Mouse (Mus musculus): ENCODE data around the gene Cdk1.

Cdk1 gene

DNA sequence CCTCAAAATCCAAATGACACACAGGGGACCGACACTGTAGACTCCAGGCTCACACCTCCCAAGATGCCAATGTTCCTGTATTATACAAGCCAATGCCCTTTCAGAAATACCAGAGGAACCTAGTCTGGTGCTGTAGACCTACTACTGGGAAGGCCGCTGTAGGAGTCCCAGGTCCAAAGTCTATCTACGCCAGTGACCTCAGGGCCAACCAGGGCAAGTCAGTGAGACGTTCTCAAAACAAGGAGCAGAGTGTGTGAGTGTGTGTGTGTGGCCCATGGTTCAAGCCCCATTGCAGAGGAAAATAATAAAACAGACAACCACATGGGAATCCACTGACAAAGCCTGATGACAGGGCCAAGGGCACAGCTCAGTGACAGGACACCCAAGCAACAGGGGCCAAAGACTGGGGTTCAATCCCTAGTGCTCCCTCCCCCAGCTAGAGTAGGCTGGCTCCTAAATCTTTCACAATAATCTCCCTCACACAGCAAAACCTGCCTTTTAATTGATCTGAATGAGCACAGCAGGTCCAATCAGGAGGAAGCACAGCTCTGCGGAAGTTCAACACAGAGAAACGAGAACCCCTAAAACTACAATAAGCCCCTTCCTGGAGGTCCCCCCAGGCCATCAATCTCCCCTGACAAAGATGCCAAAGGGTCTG, 11.0 kb downstream of the Cdk1 start:
- DNase-seq = no peak

DNA sequence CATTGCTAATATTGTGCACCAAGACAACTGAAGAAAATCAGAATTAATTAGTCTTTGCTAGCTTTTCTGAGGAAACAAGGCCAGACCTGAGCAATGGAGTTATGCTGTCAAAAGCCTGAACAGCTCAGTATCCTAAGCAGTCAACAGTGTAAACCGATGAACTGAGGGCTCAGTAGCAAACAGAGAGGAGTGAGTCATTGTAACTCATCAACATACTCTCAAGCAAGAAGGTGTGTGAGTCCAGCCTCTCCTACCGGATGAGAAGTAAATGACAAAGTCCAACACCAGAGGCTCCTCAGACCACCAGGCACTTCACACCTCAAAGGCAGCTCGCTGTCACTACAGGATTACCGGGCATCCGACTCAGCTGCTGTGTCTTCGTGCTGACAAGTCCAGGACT, 12.7 kb downstream of the Cdk1 start:
- no peak for DNase-seq

DNA sequence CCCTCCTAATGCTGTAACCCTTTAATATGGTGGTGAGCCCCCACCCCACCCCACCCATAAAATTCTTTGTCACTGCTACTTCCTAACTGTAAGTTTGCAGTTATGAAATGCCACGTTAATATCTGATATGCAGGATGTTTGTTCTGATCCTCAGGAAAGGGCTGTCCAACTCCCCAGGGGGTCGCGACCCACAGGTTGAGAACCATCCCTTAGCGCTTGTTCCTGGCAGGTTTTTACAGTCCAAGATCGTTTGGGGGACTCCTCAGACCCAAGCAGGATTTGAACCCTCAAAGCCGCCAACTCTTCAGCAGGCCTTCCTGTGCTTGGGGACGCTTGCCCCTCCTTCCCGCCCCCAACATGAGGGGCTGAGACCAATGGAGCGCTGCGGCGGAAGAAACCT, 16.5 kb downstream of the Cdk1 start:
- DNase-seq = no peak

DNA sequence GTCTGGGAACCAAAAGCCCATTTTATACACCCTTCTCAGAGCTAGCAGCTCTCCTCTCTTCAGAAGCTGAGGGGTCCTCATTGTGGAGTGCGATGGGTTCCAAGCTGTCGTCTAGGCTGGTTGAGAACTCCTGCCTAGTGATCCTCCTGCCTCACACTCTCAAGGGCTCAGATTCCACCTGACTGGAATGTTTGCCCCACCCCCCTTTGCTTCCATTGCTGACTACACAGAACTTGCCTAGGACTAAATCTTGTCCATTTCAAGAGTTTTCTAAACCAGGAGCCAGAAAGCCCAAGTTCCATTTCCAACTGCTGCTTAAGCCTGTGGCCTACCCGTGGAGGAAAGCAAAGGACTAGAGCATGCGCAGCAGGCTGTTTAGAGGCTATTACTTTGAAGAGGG, 17.1 kb downstream of the Cdk1 start:
- DNase-seq = no peak

DNA sequence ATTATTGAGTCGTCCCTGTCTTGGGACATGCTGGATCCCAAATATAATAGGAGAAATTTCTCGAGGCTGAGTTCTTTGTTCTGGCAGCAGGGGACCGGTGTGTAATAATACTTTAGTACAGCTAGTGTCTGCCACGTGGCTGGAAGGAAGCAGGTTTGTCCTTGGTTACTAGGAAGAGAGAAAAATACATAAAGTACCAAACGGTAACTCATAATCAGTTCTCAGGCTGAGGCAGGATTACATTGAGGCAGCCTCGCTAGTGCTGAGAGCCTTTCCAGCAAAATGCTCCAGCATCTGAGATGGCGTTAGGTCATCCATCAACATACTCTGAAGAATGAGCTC, 17.6 kb downstream of the Cdk1 start:
- no peak for DNase-seq

DNA sequence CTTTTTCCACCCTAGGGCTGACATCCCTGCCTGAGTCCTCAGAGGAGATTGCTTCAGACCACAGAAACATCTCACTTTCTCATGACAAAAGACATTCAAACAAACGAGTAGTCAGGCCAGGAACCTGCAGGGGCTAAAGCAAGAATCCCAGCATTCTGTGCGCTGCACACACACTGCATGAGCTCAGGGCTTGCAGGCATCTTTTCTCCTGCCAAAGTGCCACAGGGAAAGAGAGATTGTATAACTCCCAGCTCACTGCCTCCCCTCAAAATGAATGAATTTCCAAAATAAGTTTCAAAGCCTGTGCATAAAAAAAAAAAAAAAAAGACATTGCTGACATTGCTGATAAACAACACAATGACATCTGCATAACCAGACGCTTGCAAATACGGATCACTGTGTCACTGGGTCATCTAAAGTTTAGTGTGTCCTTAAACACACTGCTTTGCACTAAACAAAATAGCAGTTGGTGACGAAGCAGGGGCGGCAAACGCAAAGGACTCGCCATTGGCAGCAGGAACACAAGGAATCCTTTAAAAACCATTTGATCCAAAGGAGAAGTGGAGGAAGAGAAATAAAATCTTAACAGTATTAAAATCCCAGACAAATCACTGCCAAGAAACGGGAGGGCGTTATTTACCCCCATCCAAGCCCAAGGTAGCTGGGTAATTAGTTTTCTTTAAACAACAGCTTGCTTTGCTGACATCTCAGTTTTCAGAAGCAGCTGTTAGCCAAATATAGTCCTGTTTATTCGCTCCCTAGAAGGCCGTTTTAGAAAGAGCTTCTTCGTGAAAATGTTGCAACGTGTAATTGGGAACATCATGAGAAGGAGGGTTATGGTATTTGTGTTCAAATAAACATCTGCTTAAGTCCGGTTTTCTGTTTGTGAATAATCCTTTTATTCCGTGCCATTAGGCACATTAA, 18.2 kb downstream of the Cdk1 start:
- no peak for DNase-seq

DNA sequence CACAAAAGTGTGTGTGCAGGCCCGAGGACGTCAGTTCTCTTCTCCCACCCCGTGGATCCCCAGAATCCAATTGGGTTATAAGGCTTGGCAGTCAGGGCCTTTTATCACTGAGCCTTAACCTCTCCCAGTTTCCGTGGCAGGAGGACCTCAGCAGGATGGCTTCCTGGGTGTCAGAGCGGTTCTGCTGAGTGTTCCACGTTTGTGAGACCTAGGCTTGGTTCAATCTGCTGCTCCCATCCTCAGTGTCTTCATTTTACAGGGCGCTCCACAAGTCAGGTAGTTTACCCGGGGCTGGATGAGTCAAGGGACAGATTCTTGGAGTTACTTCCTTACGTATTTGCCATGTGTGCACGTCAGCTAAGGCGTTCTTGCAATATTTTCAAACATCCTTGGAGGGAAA, 19.5 kb downstream of the Cdk1 start:
- DNase-seq = no peak

DNA sequence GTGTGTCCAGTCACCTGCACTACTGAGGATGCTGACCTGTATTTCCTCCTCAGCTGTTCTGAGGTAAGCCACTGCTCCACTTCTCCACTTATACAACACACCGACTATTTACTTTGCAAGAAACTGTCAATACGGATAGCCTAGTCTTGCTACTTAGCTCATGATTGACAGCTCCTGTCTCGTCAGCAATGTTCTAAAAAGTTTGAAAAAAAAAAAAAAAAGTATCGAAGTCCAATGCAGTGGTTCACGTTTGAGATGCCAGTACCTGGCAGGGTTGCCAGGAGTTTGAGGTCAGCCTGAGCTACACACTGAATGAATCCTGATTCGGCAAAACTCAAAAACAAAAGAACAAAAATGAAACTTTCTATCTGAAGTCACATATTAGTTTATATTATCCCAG, 21.5 kb downstream of the Cdk1 start:
- DNase-seq = no peak

DNA sequence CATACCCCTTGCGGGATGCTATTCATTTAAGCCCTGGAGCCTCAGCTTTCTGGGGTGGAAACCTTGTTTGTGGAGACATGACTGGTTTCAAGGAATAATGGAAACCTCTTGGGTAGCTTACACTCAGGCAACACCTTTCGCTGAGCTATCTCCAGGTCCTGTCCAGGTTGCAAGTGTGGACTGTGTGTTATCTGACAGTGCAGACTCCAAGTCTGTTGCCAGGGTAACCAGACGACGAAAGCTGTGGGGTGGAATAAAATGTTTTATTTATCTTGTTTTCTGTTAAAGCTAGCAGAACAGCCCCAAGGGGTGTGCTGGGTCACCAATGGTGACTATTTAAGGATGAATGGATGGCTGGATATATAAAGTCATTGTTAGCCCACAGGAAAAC, 24.1 kb downstream of the Cdk1 start:
- no peak for DNase-seq

DNA sequence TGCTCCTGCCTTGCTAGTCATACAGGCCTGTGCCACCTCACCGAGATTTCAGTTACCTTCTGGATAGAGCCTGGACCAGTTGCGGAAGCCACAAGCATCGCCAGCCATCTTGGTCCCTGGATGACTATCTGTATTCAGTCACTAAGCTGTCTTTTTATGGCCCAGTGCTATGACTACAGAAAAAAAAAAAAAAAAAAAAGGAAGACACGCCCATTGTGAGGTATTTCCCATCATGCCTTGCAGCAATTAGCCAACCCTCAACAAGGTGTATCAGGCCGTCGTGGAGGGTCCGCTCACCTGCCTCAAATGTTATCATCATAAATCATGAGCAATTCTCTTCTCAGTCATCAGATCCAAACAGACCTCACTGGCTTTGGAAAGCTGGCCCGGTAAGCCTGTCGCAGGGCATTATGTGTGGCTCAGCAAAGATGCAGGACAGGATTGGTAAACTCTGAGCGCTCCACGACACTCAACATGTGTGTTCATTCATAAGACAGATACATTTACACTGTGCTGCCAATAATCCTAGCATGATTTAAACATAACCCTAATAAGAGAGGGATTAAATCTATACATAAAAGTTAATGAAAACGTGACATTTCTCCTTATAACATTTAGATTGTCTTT, 24.6 kb downstream of the Cdk1 start:
- DNase-seq = no peak

DNA sequence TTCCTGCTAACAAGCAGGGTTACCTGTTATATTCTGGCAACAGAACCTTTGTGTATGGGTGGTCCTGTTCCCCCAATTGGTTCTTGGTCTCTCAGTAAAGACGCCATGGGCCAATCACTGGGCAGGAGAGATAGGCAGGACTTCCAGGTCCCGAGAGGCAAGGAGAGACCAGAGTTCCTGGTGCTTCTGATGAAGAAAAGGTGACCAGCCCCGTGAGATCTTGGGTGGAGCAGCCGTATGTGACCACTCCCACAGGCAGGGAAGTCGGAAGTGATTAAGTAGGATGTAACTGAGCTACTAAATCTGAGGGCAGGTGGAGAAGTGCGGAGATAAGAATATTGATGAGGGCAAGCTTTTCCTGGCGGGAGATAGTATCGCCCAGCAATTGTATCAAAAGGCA, 25.4 kb downstream of the Cdk1 start:
- no peak for DNase-seq

DNA sequence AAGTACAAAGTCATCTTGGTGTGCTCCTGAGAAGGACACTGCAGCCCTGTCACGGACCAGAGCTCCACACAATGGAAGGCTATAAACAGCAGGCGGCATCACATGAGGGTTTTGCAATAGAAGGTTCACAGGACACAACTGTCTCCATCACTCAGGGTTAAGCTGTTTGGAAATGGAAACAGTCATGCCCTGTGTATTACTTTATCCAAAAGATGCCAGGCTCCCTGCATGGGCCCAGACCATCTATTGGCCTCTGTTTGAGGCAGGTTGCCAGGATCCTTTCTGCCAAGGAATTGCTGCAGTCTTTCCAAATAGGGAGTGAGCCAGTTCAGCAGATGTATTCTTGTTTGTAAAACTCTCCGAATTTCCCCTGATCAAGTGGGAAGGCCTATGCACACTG, 26.3 kb downstream of the Cdk1 start:
- peak; percentile 30 for DNase-seq

DNA sequence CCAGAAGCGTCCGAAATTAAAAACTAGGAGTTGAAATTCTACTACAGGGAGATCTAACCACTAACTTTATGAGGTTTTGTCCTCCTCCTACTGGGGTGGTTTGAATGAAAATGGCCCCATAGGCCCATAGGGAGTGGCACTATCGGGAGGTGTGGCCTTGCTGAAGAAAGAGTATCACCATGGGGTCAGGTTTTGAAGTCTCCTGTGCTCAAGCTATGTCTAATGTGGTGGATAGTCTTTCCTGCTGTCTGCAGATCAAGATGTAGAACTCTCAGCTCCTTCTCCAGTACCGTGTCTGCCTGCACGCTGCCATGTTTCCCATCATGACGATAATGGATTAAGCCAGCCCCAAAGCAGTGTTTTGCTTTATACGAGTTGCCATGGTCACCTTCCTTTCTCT, 27.9 kb downstream of the Cdk1 start:
- no peak for DNase-seq

DNA sequence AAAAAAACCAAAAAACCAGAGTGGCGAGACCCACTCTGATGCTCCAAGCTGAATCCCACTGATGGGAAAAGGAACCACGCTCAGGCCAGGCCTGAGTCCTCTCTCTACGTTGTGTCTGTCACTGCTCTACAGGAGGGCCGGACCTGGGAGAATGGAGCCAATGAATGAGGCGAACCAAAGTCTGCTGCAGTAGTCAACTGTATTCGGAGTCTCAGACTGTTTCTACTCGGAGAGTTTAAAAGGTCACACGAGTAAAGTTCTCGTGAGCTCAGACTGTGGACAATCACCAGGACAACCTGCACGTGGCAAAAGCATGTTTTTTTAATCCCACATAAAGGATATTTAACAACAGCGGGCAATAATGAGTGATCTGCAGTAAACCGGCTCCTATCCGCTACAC, 28.8 kb downstream of the Cdk1 start:
- DNase-seq = no peak

DNA sequence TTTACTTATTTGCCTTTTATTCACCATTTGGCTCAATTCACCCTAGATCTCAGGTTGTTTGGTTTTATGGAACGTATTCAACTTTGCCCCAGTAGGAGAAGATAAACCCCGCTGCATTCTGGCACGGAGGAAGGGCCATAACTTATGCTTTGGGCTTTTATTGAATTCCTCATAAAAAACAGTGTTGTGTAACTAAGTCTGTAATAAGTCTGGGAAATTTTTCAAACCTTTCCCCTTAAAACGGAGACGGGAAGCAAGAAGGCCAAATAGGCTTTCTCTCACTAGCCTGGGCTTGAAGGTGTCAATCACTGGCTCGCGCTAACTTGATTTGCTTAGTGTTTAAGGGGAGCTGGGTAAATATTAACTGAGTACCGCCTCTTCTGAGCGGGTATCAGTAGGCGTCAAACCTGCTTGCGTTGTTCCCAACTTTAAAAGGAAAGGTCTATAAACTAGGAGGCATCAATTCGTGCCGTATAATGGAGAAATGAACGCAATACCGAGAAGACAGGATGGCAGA, 31.2 kb downstream of the Cdk1 start:
- DNase-seq = no peak

DNA sequence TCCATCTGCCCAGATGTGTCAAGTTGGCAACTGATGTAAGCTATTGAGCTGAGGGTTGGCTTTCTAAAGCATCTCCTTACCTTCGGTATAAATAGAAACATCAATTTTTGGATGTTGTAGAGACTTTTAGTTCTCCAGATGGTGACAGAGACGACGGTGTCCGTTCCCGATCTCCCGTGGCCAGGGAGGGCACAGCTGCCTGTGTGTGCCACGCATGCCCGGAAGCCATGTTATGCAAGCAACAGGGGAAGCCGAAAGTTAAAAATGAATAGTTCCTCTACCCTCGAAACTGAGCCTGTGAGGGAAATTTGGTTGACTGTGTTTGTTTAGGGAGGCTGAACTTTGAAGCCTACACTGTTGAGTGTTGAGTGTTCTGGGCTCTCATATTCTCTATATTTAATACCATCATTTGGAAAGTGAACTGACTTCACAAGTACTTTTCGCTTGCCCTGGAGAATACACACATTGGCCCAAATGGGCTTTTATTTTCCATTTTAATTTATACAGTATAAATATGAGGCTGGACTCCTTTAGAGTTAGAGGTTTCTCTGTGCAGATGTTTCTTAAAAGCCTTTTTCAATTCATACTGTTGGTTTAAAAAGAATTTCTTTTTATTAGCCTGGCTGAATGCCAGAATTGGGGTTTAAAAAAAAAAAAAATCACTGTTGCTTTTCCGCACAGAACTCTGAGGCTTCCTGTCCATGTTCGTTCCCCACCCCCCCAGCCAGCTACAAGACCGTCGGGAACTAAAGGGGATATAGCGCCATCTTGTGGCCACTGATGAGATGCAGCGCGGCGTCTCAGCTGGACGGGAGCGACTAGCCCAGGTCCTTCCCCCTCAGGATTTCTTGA, 31.8 kb downstream of the Cdk1 start:
- peak; percentile 88 for DNase-seq

DNA sequence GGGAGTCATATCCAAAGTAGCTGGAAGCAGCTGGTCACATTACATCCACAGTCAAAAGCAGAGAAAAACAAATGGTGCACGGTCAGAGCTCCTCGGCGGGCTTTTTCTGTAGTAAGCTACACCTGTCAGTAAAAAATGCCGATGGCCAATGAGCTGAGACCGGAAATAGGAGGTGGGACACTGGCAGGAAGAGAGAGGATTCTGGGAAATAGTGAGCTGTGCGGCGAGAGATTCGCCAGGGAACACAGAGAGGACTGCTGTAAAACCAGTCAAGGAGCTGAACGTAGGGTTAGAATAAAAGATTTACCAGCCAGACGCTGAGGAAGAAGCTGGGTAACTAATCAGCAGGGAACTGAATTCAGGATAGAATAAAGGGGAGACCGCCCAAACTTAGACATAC, 34.2 kb downstream of the Cdk1 start:
- DNase-seq = no peak

DNA sequence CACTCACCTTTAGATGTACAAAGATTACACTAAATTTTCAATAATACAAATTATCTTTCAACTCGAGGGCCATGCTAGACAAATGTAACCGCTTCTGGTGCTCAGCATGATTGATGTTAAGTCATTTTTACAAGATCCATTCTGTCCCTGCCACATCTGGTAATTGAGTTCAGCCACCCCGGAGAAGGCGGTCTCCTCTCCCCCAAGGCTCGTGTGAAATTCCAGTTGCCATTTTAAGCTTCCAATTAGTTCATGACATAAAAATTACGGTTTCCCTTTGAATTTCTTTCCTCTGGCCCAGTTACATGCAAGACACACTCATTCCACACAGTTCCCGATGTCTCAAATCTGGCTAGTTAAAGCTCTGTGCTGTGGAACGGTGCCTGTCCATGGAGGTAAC, 38.8 kb downstream of the Cdk1 start:
- no peak for DNase-seq

DNA sequence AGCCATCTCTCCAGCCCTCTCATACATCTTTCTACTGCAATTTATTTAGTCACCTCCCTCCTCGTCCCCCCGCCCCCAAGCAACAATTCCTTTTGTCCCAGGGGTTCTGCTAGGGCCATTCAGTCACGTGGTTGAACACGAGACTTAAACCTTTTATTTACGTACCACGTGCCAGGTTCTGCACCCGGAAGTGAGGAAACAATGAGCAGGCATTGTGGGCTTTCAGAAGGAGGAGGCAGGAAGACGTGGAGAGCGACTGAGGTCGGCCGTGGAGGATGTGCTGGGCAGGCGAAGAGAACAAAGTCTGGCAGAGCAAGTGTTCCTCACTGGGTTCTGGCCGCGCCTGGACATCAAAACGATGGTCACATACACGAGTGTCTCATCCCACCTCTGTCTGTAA, 40.9 kb downstream of the Cdk1 start:
- DNase-seq = no peak

DNA sequence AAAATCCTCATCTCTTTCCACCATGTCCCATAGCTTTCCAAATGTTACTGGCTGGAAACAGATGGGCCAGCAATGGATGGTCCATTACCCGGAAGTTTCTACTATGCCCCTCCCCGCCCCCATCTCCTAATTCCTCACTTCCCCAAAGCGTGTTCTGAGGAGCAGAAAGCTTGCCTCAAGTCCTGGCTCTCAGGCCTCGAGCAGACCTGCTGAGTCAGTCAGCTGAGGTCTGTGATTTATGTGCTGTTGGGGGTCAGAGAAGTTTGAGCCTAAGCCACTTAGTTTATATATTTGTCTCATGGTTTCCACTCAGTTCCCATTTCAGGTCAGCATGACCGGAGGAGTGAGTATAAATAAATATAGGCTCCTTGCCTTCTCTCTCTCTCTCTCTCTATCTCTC, 43.6 kb downstream of the Cdk1 start:
- DNase-seq = no peak

DNA sequence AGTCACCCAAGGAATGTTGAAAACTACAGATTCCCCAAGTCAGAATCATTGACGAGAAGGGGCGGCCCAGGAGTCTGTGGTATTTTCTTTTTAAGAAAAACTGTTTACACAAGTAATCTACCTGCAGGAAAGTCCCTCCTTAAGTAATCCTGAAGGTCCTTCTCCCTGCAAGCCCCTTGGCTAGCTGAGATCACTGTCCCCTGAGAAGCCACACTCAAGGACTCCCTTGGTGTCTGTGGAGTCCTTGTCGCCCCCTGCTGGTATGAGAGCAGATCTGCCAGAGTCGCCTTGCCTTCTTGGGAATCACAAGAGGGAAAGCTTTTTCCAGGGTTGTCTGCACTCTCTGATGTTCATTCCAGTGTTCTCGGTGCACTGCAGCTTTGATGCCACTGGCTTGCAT, 45.7 kb downstream of the Cdk1 start:
- DNase-seq = peak; percentile 55

DNA sequence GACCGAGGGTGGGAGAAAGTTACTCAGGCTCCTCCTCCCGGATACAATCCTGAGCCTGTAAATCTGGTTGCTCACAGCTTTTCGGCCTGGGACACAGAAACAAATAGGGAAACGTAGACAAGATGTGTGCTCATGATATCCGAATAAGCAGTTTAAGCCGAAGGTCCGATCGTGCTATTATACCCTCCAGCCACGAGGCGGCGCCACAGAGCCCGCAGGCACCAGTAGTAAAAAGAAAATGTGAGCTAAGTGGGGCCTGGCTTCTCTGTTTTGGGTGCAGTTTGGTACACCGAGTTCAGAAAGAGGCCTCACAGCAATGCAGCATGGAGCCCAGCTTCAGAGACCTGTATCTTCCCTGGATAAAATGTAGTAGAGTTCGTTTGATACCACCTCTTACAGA, 46.5 kb downstream of the Cdk1 start:
- peak; percentile 38 for DNase-seq

DNA sequence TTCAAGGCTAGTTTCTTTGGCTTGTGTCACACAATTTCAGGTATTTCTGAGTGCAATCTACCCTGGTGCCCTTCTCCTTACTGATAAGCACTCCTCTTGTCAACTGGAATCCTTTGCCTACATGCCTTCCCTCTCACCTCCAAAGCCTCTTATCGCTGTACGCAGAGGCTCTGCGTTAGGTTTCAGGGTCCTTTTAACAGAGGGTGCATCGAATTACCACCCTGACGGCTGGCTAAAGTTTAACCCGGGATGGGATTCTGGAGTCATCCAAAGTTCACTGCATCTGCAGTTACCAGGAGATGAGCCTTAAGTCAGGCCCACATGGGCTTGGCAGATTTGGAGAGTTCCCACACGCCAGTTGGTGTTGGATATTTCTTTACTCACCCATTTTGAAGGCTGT, 47.1 kb downstream of the Cdk1 start:
- no peak for DNase-seq
